Mouse (Mus musculus) embryonic facial prominence, embryonic 11.5 days (tissue): ENCODE data around the gene Olfr1411. TPM values are rescaled to one million over a fixed set of nuclear protein-coding genes. Genes with fewer than 3 reads are reported as not detected.

Experiments used
- ATAC-seq: fragments of 200-750 bp; cut with Nextera tagmentation; replicated peaks from 2 replicates; pipeline ENCODE4 v1.8.0; 2017; ENCODE audit warnings: low read depth; ENCODE audit not compliant: insufficient number of reproducible peaks, low FRiP score, low TSS enrichment
- DNase-seq: peaks from one replicate; pipeline ENCODE4 v3.0.0-alpha.2; 2015; ENCODE audit warnings: low spot score
- H3K27ac ChIP-seq: fragments of 300-500 bp; sonication (generic); replicated peaks from 2 replicates; pipeline ENCODE4 v1.5.1; 2014; ENCODE audit warnings: mild to moderate bottlenecking, low read depth, low read length, control low read depth
- H3K27me3 ChIP-seq: fragments of 300-500 bp; sonication (generic); 2 replicates; pipeline ENCODE4 v1.6.1; 2014; ENCODE audit warnings: mild to moderate bottlenecking, low read length, moderate library complexity, mixed read lengths; ENCODE audit not compliant: control insufficient read depth, insufficient read depth
- H3K36me3 ChIP-seq: fragments of 300-500 bp; sonication (generic); replicated peaks from 2 replicates; pipeline ENCODE4 v1.6.1; 2014; ENCODE audit warnings: low read depth, mild to moderate bottlenecking, low read length, moderate library complexity, mixed read lengths; ENCODE audit not compliant: control insufficient read depth, insufficient read depth
- H3K4me1 ChIP-seq: fragments of 300-500 bp; sonication (generic); 2 replicates; pipeline ENCODE4 v1.6.1; 2014; ENCODE audit warnings: low read length, mixed read lengths; ENCODE audit not compliant: control insufficient read depth, insufficient read depth
- H3K4me2 ChIP-seq: fragments of 300-500 bp; sonication (generic); 2 replicates; pipeline ENCODE4 v1.6.1; 2014; ENCODE audit warnings: low read depth, mild to moderate bottlenecking, control low read depth, low read length, moderate library complexity
- H3K4me3 ChIP-seq: fragments of 300-500 bp; sonication (generic); 2 replicates; pipeline ENCODE4 v1.5.1; 2014; ENCODE audit warnings: low read depth, low read length, control low read depth
- H3K9ac ChIP-seq: fragments of 300-500 bp; sonication (generic); replicated peaks from 2 replicates; pipeline ENCODE4 v1.6.1; 2014; ENCODE audit warnings: mild to moderate bottlenecking, control low read depth, low read length
- H3K9me3 ChIP-seq: fragments of 300-500 bp; sonication (generic); replicated peaks from 2 replicates; pipeline ENCODE4 v1.6.1; 2016; ENCODE audit warnings: mild to moderate bottlenecking, low read length, inconsistent platforms, mixed read lengths; ENCODE audit not compliant: control insufficient read depth
- WGBS: fragments of 180-500 bp; shearing (Covaris S2); extraction: QIAGEN DNeasy Blood & Tissue Kit; methylation state at CpG from one replicate; pipeline ENCODE4 v1.1.7; 2014; 5-methylcytosine and 5-hydroxymethylcytosine counted together
- polyA plus RNA-seq: library from polyadenylated mRNA; unstranded; fragments of >200 nt; fragmentation: Nextera tagmentation; extraction: Ambion mirVana; gene quantifications from 2 replicates; pipeline ENCODE4 v1.2.1, GENCODE M21; 2014

Olfr1411 gene
- polyA plus RNA-seq, 1 experiment from 2014 or later: not detected

GRCm38 (mm10) chr1:92613175-92613574, 19.0 kb downstream of the Olfr1411 start:
- Histone ChIP-seq H3K9me3 (no peaks in the 10 kb centered on the region), H3K9ac (no peak overlapping the region), H3K27me3 (no peaks in the 10 kb centered on the region), H3K36me3 (no peaks in the 10 kb centered on the region), H3K27ac (no peak overlapping the region), H3K4me3 (no peak overlapping the region), H3K4me1 (no peaks in the 10 kb centered on the region), H3K4me2 (no peak overlapping the region)
- ATAC-seq (no peak), DNase-seq (no peak)
- WGBS: 43% methylated on average over 4 of the region's 4 CpGs

GRCm38 (mm10) chr1:92614516-92614915, 20.3 kb downstream of the Olfr1411 start:
- Histone ChIP-seq H3K27me3 (no peaks in the 10 kb centered on the region), H3K27ac (no peak overlapping the region), H3K36me3 (no peaks in the 10 kb centered on the region), H3K9ac (no peak overlapping the region), H3K4me1 (no peaks in the 10 kb centered on the region), H3K4me3 (no peak overlapping the region), H3K9me3 (no peaks in the 10 kb centered on the region), H3K4me2 (no peak overlapping the region)
- ATAC-seq (no peak), DNase-seq (peak; percentile 30)
- WGBS: 9% methylated on average over 1 of the region's 1 CpGs

DNA sequence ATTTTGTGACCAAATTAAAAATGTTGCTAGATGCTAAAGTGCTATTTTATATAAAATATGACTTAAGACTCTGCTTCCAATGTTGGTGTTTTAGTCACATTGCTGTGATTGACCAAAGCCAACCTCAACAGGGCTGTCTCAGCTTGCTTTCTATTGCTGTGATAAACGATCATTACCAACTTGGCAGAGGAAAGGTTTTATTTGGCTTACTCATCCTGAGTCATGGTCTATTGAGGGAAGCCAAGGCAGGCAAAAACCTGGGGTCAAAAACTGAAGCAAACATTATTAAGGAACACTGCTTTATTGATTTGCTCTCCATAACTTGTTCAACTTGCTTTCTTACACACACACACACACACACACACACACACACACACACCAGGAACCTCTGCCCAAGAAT, 21.8 kb downstream of the Olfr1411 start:
- H3K4me3 ChIP-seq: no peak overlapping the region
- WGBS: 72% methylated on average over 1 of the region's 1 CpGs
- H3K27me3 ChIP-seq: no peaks in the 10 kb centered on the region
- no peak overlapping the region for H3K4me2 ChIP-seq
- H3K4me1 ChIP-seq: no peaks in the 10 kb centered on the region
- DNase-seq (no peak), ATAC-seq (no peak)
- H3K9ac ChIP-seq: no peak overlapping the region
- H3K9me3 ChIP-seq: no peaks in the 10 kb centered on the region
- no peak overlapping the region for H3K27ac ChIP-seq
- H3K36me3 ChIP-seq: no peaks in the 10 kb centered on the region

- no peaks in the 10 kb centered on the region for H3K4me1 ChIP-seq
- 68% methylated on average over 2 of the region's 2 CpGs for WGBS
- DNase-seq (no peak), ATAC-seq (no peak)
- no peaks in the 10 kb centered on the region for H3K27me3 ChIP-seq
- H3K36me3 ChIP-seq: no peaks in the 10 kb centered on the region
- H3K9ac ChIP-seq: no peak within 1 kb of the TSS
- no peaks in the 10 kb centered on the region for H3K9me3 ChIP-seq
- no peak within 1 kb of the TSS for H3K4me2 ChIP-seq
- H3K4me3 ChIP-seq: no peak within 1 kb of the TSS
- no peak within 1 kb of the TSS for H3K27ac ChIP-seq
Observed at GRCm38 (mm10) chr1:92617488-92617887, 23.3 kb downstream of the Olfr1411 start, which contains the start of gene Olfr12. Olfr12 (plus strand) TSS chr1:92617788.

DNA sequence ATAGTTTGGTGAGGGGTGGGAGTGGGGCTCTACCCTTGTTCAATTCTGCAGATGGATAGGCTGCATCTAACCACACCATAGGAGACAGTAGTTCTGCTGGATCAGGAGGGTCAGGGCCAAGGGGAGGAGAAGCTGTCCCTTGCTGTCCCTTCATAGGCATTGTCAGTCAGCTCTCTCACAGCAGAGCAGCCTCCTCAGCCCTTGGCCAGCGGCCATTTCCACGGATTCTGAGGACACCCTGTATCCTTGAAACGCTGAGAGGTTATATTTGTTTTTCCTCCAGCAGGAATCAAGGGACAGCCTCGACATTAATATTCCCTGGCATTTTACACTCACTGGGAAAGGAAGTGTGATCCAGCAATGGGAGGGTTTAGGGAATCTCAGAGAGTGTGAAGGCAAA, 24.1 kb downstream of the Olfr1411 start:
- Histone ChIP-seq H3K27ac (no peak overlapping the region), H3K36me3 (no peaks in the 10 kb centered on the region), H3K4me3 (no peak overlapping the region), H3K27me3 (no peaks in the 10 kb centered on the region), H3K4me1 (no peaks in the 10 kb centered on the region), H3K4me2 (no peak overlapping the region), H3K9ac (no peak overlapping the region), H3K9me3 (no peaks in the 10 kb centered on the region)
- no peak for DNase-seq
- 81% methylated on average over 4 of the region's 4 CpGs for WGBS
- ATAC-seq: no peak

GRCm38 (mm10) chr1:92628227-92628626, 34.0 kb downstream of the Olfr1411 start:
- no peak overlapping the region for H3K9ac ChIP-seq
- DNase-seq (no peak), ATAC-seq (no peak)
- no peak overlapping the region for H3K4me3 ChIP-seq
- H3K27ac ChIP-seq: no peak overlapping the region
- H3K4me1 ChIP-seq: no peaks in the 10 kb centered on the region
- 77% methylated on average over 4 of the region's 4 CpGs for WGBS
- H3K36me3 ChIP-seq: no peaks in the 10 kb centered on the region
- no peaks in the 10 kb centered on the region for H3K9me3 ChIP-seq
- no peaks in the 10 kb centered on the region for H3K27me3 ChIP-seq
- no peak overlapping the region for H3K4me2 ChIP-seq

DNA sequence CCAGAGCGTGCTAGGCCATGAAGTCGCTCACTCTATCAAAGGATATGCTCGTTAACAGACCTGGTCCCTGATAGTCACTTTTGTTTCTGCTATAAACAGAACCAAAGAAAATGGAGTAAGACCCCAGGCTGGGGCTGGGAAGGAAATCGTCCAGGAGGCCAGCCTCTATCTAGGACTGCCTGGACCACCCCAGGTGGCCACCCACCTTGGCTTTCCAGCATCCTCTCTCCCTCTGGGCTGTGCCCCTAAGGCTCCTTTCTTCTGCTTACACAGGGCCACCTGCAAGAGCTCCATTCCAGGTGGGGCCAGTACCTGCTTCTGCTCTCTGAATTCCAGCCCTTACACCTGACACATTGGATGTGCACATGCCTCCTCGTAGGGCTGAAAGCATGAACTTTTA, 38.0 kb downstream of the Olfr1411 start:
- 76% methylated on average over 5 of the region's 5 CpGs for WGBS
- H3K4me2 ChIP-seq: no peak overlapping the region
- H3K9me3 ChIP-seq: no peaks in the 10 kb centered on the region
- ATAC-seq (no peak), DNase-seq (no peak)
- no peak overlapping the region for H3K9ac ChIP-seq
- no peak overlapping the region for H3K4me3 ChIP-seq
- no peaks in the 10 kb centered on the region for H3K27me3 ChIP-seq
- no peaks in the 10 kb centered on the region for H3K4me1 ChIP-seq
- H3K27ac ChIP-seq: no peak overlapping the region
- H3K36me3 ChIP-seq: no peaks in the 10 kb centered on the region; the same call in 1 of the 2 replicates

- no peak overlapping the region for H3K4me3 ChIP-seq
- WGBS: 72% methylated on average over 6 of the region's 6 CpGs
- H3K4me1 ChIP-seq: no peaks in the 10 kb centered on the region
- H3K9ac ChIP-seq: no peak overlapping the region
- H3K27me3 ChIP-seq: no peaks in the 10 kb centered on the region
- H3K4me2 ChIP-seq: no peak overlapping the region
- no peaks in the 10 kb centered on the region; the same call in 1 of the 2 replicates for H3K36me3 ChIP-seq
- no peaks in the 10 kb centered on the region for H3K9me3 ChIP-seq
- DNase-seq: no peak
- no peak for ATAC-seq
- no peak overlapping the region for H3K27ac ChIP-seq
Observed at GRCm38 (mm10) chr1:92632948-92633347, 38.7 kb downstream of the Olfr1411 start.
